Mouse (Mus musculus) olfactory bulb, adult 2 months (tissue): ENCODE data around the gene Cdkl4. TPM values are rescaled to one million over a fixed set of nuclear protein-coding genes. Genes with fewer than 3 reads are reported as not detected.
A peak's percentile ranks its signal among the peaks of the same experiment; 100 is the strongest.

Source experiments
- H3K27ac ChIP-seq: fragments of 200-500 bp; 2 replicates; pipeline ENCODE4 v1.5.1; 2012; ENCODE audit warnings: low read depth, low read length; ENCODE audit not compliant: insufficient read depth
- H3K4me1 ChIP-seq: fragments of 200-500 bp; 2 replicates; pipeline ENCODE4 v1.6.1; 2012; ENCODE audit warnings: low read length; ENCODE audit not compliant: control insufficient read depth, insufficient read depth
- H3K4me3 ChIP-seq: fragments of 200-500 bp; 2 replicates; pipeline ENCODE4 v1.5.1; 2012; ENCODE audit warnings: mild to moderate bottlenecking, low read depth, low read length, moderate library complexity; ENCODE audit not compliant: insufficient read depth
- CTCF ChIP-seq: fragments of 200-500 bp; IDR thresholded peaks from 2 replicates; pipeline ENCODE4 v1.5.1; 2012; ENCODE audit warnings: low read depth, mild to moderate bottlenecking, low read length, moderate library complexity; ENCODE audit not compliant: insufficient read depth
- POLR2A ChIP-seq: fragments of 200-500 bp; IDR thresholded peaks from 2 replicates; pipeline ENCODE4 v1.6.1; 2012; ENCODE audit warnings: mild to moderate bottlenecking, low read depth, low read length, moderate library complexity; ENCODE audit not compliant: insufficient read depth
- WGBS: fragments of 180-500 bp; shearing (Covaris S2); methylation state at CpG from one replicate; pipeline ENCODE4 v1.1.7; 2018; 5-methylcytosine and 5-hydroxymethylcytosine counted together
- polyA plus RNA-seq: library from polyadenylated mRNA; stranded (reverse); fragments of >200 nt; gene quantifications from 2 replicates; pipeline ENCODE4 v1.2.4, GENCODE M21; 2012; ENCODE audit warnings: low replicate concordance; ENCODE audit not compliant: missing spikeins, insufficient read depth, insufficient read length

Gene Cdkl4
- not detected in 2 replicates for polyA plus RNA-seq

DNA sequence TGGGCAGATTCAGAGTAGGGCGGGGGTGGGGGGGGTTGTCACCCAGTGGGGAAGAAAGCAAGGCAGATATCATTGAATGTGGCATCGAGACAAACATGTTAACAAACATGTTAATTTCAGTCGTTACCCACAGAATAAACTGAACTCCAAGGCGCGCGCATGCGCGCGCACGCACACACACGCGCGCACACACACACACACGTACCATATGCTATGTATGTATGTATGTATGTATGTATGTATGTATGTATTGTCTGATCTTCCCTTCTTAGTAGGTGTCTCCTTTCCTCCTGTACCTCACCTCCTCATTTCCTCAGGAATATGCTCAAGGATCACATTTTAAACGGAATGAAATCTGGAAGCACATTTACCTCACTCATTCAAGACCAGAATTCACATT lies at the start of gene Cdkl4:
Gene Cdkl4 (minus strand): TSS at position 175 of the 400 bp plus-strand sequence.
- H3K27ac ChIP-seq, result no peak within 1 kb of the TSS

GRCm38 (mm10) chr17:80624979-80625378 lies 47.4 kb upstream of the Cdkl4 start:
- TF ChIP-seq POLR2A, result no peak
- TF ChIP-seq CTCF, result no peak
- Histone ChIP-seq H3K4me1 (peaks cover 2% of the 10 kb centered on the region; the same call in 1 of the 2 replicates), H3K27ac (no peak overlapping the region), H3K4me3 (no peak overlapping the region)

More for the DNA sequence above, at the start of gene Cdkl4:
- 65% methylated on average over 15 of the region's 15 CpGs for WGBS
- Histone ChIP-seq H3K4me1 (0 out of 2 replicates have a peak, but pooled peaks cover 5% of the 10 kb centered on the region), H3K4me3 (peak within 1 kb of the TSS; percentile 44)
- TF ChIP-seq POLR2A (no peak), CTCF (no peak)

- no peak for TF ChIP-seq POLR2A
- no peak for TF ChIP-seq CTCF
- WGBS, result 82% methylated on average over 4 of the region's 4 CpGs
- no peak overlapping the region for H3K4me3 ChIP-seq
- no peak overlapping the region for H3K27ac ChIP-seq
- peaks cover 2% of the 10 kb centered on the region; the same call in 1 of the 2 replicates for H3K4me1 ChIP-seq
Measured at GRCm38 (mm10) chr17:80621691-80622090, 44.1 kb upstream of the Cdkl4 start.

- no peak overlapping the region for H3K27ac ChIP-seq
- no peak for TF ChIP-seq POLR2A
- TF ChIP-seq CTCF, result peak; percentile 84
- 47% methylated on average over 5 of the region's 5 CpGs for WGBS
- no peak overlapping the region for H3K4me3 ChIP-seq
- peaks cover 2% of the 10 kb centered on the region; the same call in 1 of the 2 replicates for H3K4me1 ChIP-seq
Measured at GRCm38 (mm10) chr17:80620786-80621423, 43.3 kb upstream of the Cdkl4 start.

DNA sequence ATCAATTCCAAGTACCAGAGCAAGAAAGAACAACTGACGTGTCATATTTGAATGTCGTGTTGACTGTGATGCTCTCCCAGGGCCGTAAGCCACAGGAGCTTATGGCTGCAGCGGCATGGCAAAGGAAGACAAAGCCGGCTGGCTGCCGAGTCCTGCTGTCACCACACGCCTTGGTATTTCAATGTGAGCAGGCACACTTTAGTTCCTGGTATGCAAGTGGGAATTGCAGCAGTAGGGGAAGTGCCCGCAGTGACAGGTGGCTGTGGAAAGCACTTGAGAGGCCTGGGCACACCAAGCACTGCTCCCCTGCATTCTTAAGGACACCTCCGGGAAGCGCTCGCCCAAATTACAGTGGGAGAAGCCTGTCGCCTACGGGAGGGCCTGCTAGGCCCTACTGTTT lies 41.9 kb upstream of the Cdkl4 start:
- no peak overlapping the region for H3K27ac ChIP-seq
- H3K4me1 ChIP-seq, result peaks cover 2% of the 10 kb centered on the region; the same call in 1 of the 2 replicates
- 83% methylated on average over 13 of the region's 13 CpGs for WGBS
- no peak for TF ChIP-seq POLR2A
- no peak for TF ChIP-seq CTCF
- H3K4me3 ChIP-seq, result no peak overlapping the region

DNA sequence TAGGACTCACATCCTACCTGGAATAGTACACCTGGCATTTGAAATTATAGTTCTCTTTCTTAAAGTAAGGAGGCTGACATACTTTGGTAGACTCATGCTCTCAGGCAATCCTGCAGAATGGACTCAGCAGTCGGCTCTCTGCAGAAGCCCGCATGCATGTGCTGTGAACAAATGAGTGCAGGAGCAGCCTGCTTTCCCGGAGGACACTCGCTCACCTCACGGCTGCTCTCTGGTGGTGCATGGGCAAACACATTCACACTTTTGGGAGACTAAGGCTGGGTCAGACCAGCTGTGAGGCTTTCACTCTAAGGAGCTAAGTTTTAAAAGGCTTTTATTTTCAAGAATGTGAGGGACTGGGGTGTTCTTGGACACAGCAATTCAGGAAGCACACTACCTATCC lies 41.3 kb upstream of the Cdkl4 start:
- TF ChIP-seq POLR2A (no peak), CTCF (no peak)
- Histone ChIP-seq H3K4me1 (peaks cover 2% of the 10 kb centered on the region; the same call in 1 of the 2 replicates), H3K4me3 (no peak overlapping the region), H3K27ac (no peak overlapping the region)
- 73% methylated on average over 5 of the region's 5 CpGs for WGBS

DNA sequence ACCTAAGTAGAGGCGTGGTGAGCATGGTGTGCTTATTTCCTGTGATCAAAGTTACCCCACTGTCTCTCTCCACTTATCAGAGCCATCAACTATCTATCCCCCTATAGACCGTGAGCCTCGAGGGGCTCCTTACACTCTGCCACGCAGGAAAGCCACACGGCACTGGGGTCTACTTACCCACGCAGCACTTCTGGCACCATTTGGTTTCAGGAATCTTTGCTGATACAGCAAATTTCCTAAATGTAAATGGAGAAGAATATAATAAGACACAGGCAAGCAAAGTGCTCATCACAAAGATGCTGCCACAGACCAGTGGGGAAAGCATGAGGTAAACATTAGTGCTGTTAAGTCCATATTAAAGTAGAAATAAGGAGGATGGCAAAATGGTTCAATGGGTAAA lies 26.2 kb upstream of the Cdkl4 start:
- Histone ChIP-seq H3K27ac (no peak overlapping the region), H3K4me3 (no peak overlapping the region), H3K4me1 (no peaks in the 10 kb centered on the region)
- 95% methylated on average over 6 of the region's 6 CpGs for WGBS
- TF ChIP-seq POLR2A, result no peak
- no peak for TF ChIP-seq CTCF

DNA sequence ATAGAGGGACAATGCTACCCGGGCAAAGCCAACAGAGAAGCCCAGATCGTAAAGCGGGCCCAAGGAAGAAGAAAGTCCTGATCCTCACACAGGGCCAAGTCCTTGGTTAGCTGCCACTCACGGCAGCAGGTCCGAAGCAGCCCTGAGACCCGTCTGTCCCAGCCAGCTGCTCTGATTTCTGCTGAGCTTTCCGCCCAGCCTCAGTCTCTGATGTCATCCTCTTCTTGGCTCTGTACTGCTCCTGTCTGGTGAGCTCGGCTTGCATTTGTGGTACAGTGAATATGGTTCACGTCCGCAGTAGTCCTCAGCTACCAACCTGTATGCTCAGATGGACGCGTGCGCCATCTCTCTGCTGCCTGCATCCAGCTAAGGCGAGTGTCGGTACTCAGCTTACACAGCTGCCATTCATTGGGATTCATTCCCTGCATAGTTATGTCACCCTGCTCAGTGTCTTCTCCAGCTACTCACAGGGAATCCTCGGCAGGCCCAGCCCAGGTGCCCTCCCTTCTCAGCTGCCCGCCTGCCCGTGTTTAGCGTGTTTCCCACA lies 25.5 kb upstream of the Cdkl4 start:
- H3K4me3 ChIP-seq, result no peak overlapping the region
- TF ChIP-seq POLR2A (no peak), CTCF (no peak)
- WGBS, result 92% methylated on average over 19 of the region's 19 CpGs
- H3K27ac ChIP-seq, result no peak overlapping the region
- no peaks in the 10 kb centered on the region for H3K4me1 ChIP-seq

DNA sequence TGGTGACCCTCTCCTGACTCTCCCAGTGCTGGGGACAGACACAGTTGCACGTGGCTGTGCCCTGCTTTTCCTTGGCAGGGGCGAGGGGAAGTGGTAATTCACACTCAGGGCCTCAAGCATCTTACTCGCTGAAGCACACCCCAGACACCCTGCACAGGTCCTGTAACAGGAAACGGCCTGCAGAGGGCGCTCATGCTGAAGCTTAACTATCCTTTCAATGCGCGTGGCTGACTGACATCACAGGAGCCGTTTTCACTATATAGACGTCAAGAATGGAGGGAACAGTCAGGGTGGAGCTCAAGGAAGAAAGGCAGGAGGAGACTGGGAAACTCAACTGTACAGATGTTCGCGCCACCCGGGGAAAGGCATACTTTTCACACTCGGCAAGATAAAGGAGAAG lies 23.8 kb upstream of the Cdkl4 start:
- H3K4me3 ChIP-seq, result no peak overlapping the region
- peak; percentile 45; the same call in 1 of the 2 replicates for TF ChIP-seq CTCF
- no peak for TF ChIP-seq POLR2A
- H3K27ac ChIP-seq, result no peak overlapping the region
- no peaks in the 10 kb centered on the region for H3K4me1 ChIP-seq
- 66% methylated on average over 13 of the region's 13 CpGs for WGBS

DNA sequence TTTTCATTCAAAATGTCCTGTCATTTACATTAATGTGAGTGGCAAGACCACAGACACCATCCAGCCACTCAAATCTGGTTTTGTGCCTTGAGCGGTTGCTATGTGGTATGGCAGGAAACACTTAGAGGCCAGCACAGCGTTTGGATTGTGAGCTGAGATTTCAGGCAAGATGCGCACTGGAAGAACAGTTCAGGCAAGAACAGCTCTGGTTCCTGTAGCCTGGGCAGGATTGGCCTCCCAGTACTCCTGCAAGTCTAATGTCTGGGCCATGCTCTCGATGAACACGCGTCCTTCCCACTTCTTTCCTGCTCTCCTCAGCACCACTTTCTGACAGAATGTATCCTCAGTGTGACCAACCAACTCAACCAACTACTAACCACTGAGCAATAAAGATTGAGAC lies 5.4 kb upstream of the Cdkl4 start:
- 96% methylated on average over 6 of the region's 6 CpGs for WGBS
- Histone ChIP-seq H3K4me3 (no peak overlapping the region), H3K27ac (no peak overlapping the region), H3K4me1 (no peaks in the 10 kb centered on the region)
- TF ChIP-seq CTCF (no peak), POLR2A (no peak)
